Mouse (Mus musculus) left cerebral cortex, adult 2 months (tissue): ENCODE data around the gene Gabbr2. TPM values are rescaled to one million over a fixed set of nuclear protein-coding genes. Genes with fewer than 3 reads are reported as not detected.
"Not testable (repeated sequence)": the region's sequence is repeated elsewhere in the genome, so short reads cannot be mapped to it uniquely, and the experiment has no call there.

Experiments used
- DNase-seq, 2 experiments: peaks; one replicate each; pipeline ENCODE4 v3.0.0; 2021 to 2022; ENCODE audit warnings: low spot score in 2 of 2, mixed read lengths in 1 of 2; ENCODE audit errors: extremely low spot score in 1 of 2
- H3K27ac ChIP-seq: fragments of 200-600 bp; 2 replicates; pipeline ENCODE4 v1.8.1; 2022
- H3K4me3 ChIP-seq: fragments of 200-600 bp; 2 replicates; pipeline ENCODE4 v1.8.1; 2022
- CTCF ChIP-seq: fragments of 200-600 bp; IDR thresholded peaks from 2 replicates; pipeline ENCODE4 v1.8.1; 2022; ENCODE audit warnings: antibody characterized with exemption, mild to moderate bottlenecking, moderate library complexity
- intact Hi-C: fragments of 180-260 bp; cut with DNase I; formaldehyde crosslinking; loops from one replicate; pipeline ENCODE4 v1.15.1; 2025
- total RNA-seq, 2 experiments: library from RNA; stranded (reverse); gene quantifications; 2 replicates each; pipeline ENCODE4 v1.2.3; 2021

The Gabbr2 gene
- total RNA-seq, 2 experiments from 2014 or later, result 258 to 266 TPM

DNA sequence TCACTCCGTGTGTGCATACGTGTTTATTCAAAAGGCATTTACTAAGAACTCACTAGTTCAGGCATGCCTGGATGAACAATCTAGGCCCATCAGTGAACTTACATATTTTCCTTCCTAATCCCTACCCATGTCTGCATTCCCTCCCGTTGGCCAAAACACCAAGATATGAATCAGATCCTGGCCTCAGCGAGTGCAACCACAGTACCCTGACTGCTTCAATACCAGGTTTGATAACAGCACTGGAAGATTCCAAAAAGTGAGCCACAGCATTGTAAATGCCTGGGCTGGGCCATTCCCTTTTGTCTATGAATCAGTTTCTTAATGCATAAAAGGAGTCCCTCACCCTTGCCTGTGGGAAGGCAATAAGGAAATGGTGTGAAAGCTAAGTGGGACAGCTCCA, 342.5 kb downstream of the Gabbr2 start:
- intact Hi-C loops, result no loop called here
- no peak for DNase-seq
- H3K4me3 ChIP-seq, result peak overlapping the region; percentile 67
- TF ChIP-seq CTCF, result no peak
- no peak overlapping the region; the same call in 1 of the 2 replicates for H3K27ac ChIP-seq

DNA sequence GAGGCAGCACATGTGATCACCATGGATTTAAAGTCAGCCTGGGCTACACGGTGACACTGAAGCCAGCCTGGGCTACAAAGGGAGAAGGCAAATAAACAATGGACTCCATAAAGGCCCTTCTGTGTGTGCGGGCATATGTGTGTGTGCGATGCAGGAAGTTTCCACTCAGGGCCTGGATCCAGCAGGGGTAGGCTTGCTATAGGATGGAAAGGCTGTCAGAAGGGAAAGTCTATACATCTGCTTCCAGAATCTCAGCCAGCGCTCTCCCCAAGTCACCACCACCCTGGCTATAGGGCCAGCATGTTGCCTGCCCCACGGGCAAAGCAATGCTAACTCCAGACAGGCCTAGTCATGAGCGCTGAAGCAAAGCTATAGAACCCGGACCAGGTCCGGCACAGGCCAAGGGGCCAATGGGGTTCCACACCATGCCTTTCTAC, 348.0 kb downstream of the Gabbr2 start:
- Histone ChIP-seq H3K27ac (no peak overlapping the region), H3K4me3 (no peak overlapping the region)
- TF ChIP-seq CTCF, result no peak
- intact Hi-C loops, result no loop called here
- DNase-seq, result no peak

DNA sequence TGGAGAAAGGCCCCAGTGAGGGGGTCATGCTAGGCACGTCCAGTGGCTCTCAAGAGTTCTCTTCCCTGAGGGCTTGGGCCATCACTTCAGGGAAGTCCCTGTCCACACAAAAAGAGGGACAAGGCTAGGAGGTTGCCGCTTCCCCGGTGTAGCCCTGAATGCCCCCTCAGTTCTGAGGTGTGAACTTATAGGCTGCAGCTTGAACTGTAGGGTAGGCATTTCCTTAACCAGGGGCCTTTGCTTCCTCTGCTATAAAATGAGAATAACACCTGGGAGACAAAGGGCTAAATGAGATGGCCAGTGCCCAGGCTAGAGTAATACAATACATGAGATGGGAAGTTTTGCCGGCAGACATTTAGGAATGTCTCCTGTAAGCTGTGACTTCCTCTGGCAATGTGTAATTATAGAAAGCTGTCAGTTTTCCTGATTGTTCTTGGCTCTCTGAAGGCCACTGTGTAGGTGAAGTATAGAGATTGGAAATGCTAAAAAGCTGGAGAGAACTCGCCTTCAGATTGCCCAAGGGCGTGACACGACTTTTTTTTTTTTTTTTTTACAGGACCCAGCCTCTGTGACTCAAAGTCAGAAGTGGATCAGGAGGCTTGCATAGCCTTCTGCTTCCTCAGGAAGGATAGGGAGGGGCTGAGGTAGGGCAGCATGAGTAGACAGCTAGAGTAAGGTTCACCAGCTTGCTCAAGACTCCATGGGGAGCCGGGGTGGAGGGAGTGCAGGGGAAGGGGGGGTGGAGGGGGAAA, 348.6 kb downstream of the Gabbr2 start:
- intact Hi-C loops, result no loop called here
- H3K4me3 ChIP-seq, result no peak overlapping the region
- no peak for TF ChIP-seq CTCF
- no peak for DNase-seq
- H3K27ac ChIP-seq, result 0 out of 2 replicates have a peak overlapping the region, but pooled peaks have one; percentile 1

GRCm38 (mm10) chr4:46641283-46641682, 350.4 kb downstream of the Gabbr2 start:
- no peak for TF ChIP-seq CTCF
- intact Hi-C loops, result no loop called here
- Histone ChIP-seq H3K4me3 (no peak overlapping the region), H3K27ac (no peak overlapping the region)
- DNase-seq, result no peak

GRCm38 (mm10) chr4:46639866-46640265, 351.8 kb downstream of the Gabbr2 start:
- TF ChIP-seq CTCF, result no peak
- H3K4me3 ChIP-seq, result no peak overlapping the region
- intact Hi-C loops, result no loop called here
- no peak overlapping the region for H3K27ac ChIP-seq
- no peak for DNase-seq

DNA sequence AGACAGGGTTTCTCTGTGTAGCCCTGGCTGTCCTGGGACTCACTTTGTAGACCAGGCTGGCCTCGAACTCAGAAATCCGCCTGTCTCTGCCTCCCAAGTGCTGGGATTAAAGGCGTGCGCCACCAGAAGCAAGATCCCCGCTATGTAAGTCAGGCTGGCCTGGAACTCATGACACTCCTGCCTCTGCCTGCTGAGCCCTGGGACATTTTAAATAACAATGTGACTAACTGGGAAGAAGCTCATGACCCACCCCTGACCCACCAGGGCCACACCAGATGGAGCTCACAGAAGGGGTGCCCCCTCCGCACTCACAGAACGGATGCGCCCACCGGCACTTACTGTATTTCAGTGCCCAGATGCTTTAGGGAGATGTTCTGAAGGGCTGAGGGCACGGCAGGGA, 354.4 kb downstream of the Gabbr2 start:
- intact Hi-C loops, H3K4me3 ChIP-seq, H3K27ac ChIP-seq, DNase-seq: not testable (repeated sequence)

GRCm38 (mm10) chr4:46635702-46636430, 355.8 kb downstream of the Gabbr2 start:
- Histone ChIP-seq H3K27ac (peak overlapping the region; percentile 72), H3K4me3 (no peak overlapping the region)
- TF ChIP-seq CTCF, result no peak
- no peak for DNase-seq
- intact Hi-C loops, result no loop called here

GRCm38 (mm10) chr4:46634881-46635280, 356.8 kb downstream of the Gabbr2 start:
- Histone ChIP-seq H3K27ac (peak overlapping the region; percentile 72), H3K4me3 (no peak overlapping the region)
- no peak for TF ChIP-seq CTCF
- no peak for DNase-seq
- intact Hi-C loops, result no loop called here

GRCm38 (mm10) chr4:46633565-46633964, 358.1 kb downstream of the Gabbr2 start:
- H3K4me3 ChIP-seq, H3K27ac ChIP-seq, DNase-seq, intact Hi-C loops: not testable (repeated sequence)

DNA sequence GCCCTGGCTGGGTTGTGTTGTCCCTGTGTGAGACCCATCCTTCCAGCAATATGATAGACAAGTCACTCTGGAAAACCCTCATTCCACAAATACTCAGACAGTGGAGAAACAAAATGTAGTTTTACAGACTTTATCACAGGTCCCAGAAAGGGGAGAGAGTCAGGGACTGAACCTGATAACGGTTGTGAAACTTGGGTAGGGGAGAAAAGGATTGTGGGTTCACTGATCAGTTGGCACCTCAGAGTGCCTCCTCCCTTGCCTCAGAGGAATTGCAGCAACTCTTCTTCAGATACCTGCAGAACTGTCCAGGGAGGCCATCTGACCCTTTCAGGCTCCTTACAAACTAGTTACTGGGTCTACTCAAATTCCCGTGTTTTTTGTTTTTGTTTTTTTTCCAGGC, 359.2 kb downstream of the Gabbr2 start:
- no peak overlapping the region for H3K27ac ChIP-seq
- no peak overlapping the region for H3K4me3 ChIP-seq
- no peak for DNase-seq
- no peak for TF ChIP-seq CTCF
- intact Hi-C loops, result no loop called here

- intact Hi-C loops, result no loop called here
- peak; percentile 42 for TF ChIP-seq CTCF
These were observed 361.3 kb downstream of the Gabbr2 start for GRCm38 (mm10) chr4:46630390-46630789.

GRCm38 (mm10) chr4:46628873-46629272, 362.8 kb downstream of the Gabbr2 start:
- no peak overlapping the region for H3K27ac ChIP-seq
- H3K4me3 ChIP-seq, result no peak overlapping the region
- intact Hi-C loops, result no loop called here
- no peak for DNase-seq
- TF ChIP-seq CTCF, result no peak

More at GRCm38 (mm10) chr4:46630390-46630789, 361.3 kb downstream of the Gabbr2 start:
- no peak for DNase-seq
- no peak overlapping the region for H3K27ac ChIP-seq
- H3K4me3 ChIP-seq, result no peak overlapping the region

DNA sequence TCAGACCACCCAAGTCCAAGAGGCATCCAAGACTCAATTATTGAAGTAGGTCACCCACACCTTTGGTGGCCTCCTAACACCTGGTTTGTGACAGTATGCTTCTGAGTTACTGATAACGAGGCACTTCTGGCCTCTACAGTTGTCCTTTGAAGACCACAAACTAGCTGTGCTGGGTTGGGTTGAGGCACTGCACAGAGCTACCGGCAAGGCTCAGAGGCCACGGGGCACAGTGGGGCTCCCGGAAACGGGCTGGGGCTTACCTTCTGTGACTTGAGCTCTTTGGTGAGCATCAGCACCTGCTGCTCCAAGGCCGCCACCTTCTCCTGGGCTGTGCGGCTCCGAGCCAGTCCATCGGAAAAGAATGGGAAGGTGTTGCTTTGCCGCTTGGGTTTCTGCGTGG, 363.6 kb downstream of the Gabbr2 start:
- no peak for DNase-seq
- TF ChIP-seq CTCF, result no peak
- intact Hi-C loops, result no loop called here
- no peak overlapping the region for H3K4me3 ChIP-seq
- H3K27ac ChIP-seq, result no peak overlapping the region
